Mouse (Mus musculus): ENCODE results near the gene Ino80.

The Ino80 gene

DNA sequence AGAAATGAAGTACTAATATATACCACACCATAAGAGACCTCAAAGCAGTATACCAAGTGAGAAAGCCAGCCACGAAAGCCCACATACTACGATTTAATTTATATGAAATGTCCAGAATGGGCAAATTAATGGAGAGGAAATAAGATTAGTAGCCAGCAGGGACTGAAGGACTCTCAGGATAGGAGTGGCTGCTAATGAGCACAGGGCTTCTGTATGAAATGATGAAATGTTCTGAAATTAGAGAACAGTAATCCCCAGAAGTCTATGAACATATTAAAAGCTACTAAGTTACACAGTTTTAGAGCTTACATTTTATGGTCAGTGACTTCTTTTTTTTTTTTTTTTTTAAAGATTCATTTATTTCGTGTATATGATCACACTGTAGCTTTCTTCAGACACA lies 22.9 kb downstream of the Ino80 start:
- DNase-seq (ENCODE audit: low read depth): no peak

- peak; percentile 82 for DNase-seq (ENCODE audit: low read depth)
Measured at GRCm38 (mm10) chr2:119436988-119437387, 40.5 kb downstream of the Ino80 start.

DNA sequence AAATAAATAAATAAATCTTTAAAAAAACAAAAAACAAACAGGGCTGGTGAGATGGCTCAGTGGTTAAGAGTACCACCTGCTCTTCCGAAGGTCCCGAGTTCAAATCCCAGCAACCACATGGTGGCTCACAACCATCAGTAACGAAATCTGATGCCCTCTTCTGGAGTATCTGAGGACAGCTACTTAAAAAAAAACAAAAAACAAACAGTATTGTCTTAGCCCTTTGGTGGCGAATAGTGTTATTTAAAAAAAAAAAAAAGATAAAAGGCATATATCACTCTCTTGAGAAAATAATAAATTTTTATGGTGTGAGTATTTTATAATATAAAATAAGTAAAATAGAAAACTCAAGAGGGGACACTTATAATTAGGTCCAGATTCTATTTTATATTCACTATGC lies 41.0 kb downstream of the Ino80 start:
- no peak for DNase-seq (ENCODE audit: low read depth)

DNA sequence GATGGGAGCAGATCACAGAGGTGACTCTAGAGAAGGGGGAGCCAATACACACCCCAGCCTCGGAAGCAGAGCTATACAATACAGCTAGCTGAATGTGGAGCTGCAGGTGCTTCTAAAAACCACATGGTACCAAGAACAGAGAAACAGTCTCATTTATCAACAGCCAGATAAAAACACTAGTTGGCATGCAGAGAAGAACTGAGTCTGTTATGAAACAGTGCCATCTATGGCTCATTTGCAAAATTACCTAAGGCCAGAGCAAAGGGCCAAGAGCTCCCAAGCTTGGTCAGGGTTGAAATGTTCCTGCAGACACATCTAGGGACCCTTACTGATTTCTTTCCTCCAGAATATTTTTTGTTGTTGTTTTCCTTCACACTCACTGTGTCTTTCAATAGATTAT lies 63.7 kb downstream of the Ino80 start:
- DNase-seq (ENCODE audit: low read depth): peak; percentile 59

GRCm38 (mm10) chr2:119411674-119412073 lies 65.8 kb downstream of the Ino80 start:
- DNase-seq (ENCODE audit: low read depth): no peak

- DNase-seq (ENCODE audit: low read depth): no peak
Measured at GRCm38 (mm10) chr2:119411016-119411415, 66.5 kb downstream of the Ino80 start.

GRCm38 (mm10) chr2:119408733-119409132 lies 68.8 kb downstream of the Ino80 start:
- DNase-seq (ENCODE audit: low read depth): no peak

- DNase-seq (ENCODE audit: low read depth): no peak
Measured at GRCm38 (mm10) chr2:119408278-119408677, 69.2 kb downstream of the Ino80 start.

DNA sequence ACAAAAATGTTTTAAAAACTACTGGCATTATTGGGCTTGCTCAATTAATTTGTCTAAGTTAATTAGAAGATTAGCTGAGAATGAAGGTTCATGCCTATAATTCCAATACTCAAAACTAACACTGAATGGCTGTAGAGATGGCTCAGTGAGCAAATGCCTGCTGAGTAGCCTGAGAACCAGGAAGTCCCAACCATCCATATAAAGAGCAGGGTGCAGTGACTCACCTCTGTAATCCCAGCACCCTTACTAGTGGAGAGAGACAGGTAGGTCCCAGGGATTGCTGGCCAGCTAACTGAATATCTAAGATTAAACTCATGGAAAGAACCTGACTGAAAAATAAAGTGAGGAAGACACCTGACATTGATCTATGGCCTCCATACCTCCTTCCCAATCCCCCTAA lies 78.2 kb downstream of the Ino80 start:
- DNase-seq (ENCODE audit: low read depth): no peak

GRCm38 (mm10) chr2:119398665-119399064 lies 78.8 kb downstream of the Ino80 start:
- DNase-seq (ENCODE audit: low read depth): no peak

DNA sequence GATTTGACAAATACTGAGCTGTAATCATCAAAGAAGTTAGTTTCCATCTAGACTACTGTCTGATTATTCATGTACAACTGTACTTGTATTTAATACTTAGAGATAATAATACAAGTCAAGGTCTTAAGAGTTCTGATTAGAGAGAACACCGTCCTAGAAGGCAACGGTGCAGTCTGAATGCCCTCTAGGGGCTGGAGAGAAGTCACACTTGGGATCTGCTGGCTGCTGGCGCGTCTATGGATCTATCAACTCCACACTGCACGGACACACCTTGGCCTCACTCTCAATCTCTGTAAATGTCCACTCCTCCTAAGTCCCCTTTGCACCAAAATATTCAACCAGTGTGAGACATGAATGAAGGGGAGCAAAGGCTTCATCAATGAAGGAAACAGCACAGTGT lies 79.2 kb downstream of the Ino80 start:
- DNase-seq (ENCODE audit: low read depth): no peak

DNA sequence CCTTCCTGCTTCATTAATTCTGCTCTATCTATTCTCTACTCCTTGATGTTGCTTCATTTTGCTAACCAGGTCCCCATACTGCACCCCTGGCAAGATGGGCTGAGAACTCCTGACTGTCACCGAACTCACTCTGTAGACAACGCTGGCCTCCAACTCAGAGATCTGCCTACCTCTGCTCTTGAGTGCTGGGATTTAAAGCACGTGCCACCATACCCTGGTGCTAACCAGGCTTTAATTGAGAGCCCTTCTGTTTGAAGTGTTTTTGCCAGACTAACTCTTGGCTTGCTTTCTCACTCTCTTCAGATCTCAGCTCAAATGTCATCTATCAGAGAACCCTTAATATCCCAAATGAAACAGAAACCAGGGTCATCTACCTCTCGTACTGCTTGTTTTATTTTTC lies 87.5 kb downstream of the Ino80 start:
- DNase-seq (ENCODE audit: low read depth): no peak

DNA sequence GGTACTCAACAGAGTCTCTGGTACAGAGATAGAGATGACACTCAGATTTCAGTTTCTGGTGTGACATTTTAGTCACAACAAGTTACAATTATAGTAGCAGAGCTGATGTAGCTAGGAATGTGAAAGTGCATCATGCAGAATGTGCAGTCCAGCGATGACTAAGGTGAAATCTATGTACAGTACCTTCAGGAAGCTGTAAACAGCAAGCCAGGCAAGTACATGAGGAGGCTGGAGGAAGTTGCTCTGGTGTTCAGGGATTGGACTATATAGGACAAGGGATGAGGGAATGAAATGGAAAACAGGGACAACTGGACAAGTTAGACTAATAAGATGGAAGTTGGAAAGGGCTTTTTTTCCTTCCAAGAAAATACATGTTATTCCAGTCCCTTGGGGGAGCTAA lies 89.2 kb downstream of the Ino80 start:
- DNase-seq (ENCODE audit: low read depth): no peak

DNA sequence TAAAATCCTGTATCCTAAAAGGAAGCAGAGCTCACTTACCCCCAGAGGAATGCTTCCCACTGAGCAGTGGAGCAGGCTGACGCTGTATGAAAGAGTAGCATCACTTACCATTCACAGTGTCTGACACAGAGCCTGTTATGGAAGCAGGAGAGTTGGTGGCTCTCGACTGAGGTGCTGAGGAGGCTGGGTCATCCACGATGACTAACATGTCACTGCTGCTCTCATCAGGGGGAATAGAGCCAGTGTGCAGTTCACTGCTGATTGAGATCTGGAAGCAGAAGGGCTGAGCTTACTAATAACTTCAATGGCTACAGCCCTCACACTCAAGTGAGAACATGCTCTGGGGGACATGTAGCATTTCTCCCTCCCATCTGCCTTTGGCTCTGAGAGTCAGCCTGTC lies 98.0 kb downstream of the Ino80 start:
- no peak for DNase-seq (ENCODE audit: low read depth)

- DNase-seq (ENCODE audit: low read depth): no peak
Measured at GRCm38 (mm10) chr2:119377826-119378225, 99.7 kb downstream of the Ino80 start.

DNA sequence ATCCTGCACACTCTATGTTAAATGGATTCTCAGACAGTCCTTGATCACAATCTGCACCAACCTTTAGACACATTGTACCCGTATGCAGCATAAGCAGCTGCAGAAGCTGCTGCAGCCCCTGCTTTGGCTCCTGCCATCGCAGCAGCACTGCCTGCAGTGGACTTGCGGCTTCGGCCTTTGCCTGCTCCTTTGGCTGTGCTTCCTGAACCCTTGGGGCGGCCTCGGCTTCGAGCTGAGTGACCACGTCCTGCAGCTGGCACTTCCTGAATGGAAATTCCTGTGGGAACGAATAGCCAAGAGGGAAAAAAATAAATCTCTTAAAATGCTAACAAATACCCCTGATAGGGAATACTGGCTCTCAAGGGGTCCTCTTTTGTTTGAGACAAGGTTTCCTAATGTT lies 100.2 kb downstream of the Ino80 start:
- DNase-seq (ENCODE audit: low read depth): no peak

- DNase-seq (ENCODE audit: low read depth): no peak
Measured at GRCm38 (mm10) chr2:119370116-119370515, 107.4 kb downstream of the Ino80 start.

- DNase-seq (ENCODE audit: low read depth): no peak
Measured at GRCm38 (mm10) chr2:119367346-119367745, 110.1 kb downstream of the Ino80 start.

GRCm38 (mm10) chr2:119364969-119365368 lies 112.5 kb downstream of the Ino80 start:
- no peak for DNase-seq (ENCODE audit: low read depth)

GRCm38 (mm10) chr2:119359721-119360291 lies 117.7 kb downstream of the Ino80 start:
- DNase-seq (ENCODE audit: low read depth): no peak

DNA sequence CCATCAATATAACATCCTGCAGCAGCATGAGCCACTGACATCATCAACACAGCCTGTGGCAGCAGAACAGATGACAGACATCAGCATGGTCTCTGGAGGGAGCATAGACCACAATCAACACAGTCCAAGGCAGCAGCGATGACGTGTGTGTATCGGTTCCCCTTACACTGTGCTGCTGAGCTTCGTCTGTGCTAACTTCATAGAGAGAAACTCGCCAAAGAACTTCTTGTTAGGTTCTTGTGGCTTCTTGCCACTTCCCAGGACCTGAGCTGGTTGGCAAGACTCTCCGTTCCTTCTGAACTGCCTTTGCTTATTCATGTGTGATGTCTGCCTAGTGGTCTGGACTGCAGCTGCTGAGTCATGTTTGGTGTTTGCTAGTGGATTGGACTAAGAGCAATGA lies 119.2 kb downstream of the Ino80 start:
- DNase-seq (ENCODE audit: low read depth): no peak

DNA sequence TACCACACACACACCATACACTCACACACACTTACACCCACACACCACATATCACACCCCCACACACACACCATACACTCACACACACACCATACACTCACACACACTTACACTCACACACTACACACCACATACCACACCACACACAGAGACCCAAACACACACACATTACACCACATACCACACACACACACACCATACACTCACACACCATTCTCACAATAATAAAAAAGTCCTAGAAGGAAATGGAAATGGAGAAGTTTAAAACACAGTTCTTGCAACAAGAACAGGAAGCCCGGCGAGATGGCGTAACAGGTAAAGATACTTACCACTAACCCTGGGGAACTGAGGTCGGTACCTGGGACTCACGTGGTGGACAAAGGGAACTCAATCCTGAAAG lies 120.7 kb downstream of the Ino80 start:
- no peak for DNase-seq (ENCODE audit: low read depth)

- DNase-seq (ENCODE audit: low read depth): no peak
Measured at GRCm38 (mm10) chr2:119356310-119356709, 121.2 kb downstream of the Ino80 start.

- no peak for DNase-seq (ENCODE audit: low read depth)
Measured at GRCm38 (mm10) chr2:119355651-119356050, 121.8 kb downstream of the Ino80 start.

DNA sequence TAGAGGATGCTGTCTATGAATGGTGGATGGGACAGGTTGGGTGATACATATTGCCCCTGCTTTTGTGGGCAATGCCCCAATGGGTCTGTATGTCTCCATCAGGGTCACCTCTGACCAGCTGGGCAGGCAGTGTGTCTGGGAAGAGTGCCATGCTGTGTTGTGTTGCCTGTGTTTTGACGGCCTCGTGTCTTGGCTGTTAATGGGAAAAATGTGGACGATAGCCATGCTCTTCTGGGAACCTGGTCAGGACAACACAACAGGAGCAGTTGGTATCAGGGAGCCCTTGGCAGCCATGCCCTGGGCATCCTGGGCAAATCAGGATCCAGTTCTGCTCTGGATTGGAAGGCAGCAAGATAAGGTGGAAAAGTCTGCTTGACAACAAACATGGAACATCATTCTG lies 122.4 kb downstream of the Ino80 start:
- no peak for DNase-seq (ENCODE audit: low read depth)

Measured in induced T-regulatory cell, adult 2 months (primary cell).